8 mouse cellular contexts compared by ENCODE assay signal in the genomic region with DNA sequence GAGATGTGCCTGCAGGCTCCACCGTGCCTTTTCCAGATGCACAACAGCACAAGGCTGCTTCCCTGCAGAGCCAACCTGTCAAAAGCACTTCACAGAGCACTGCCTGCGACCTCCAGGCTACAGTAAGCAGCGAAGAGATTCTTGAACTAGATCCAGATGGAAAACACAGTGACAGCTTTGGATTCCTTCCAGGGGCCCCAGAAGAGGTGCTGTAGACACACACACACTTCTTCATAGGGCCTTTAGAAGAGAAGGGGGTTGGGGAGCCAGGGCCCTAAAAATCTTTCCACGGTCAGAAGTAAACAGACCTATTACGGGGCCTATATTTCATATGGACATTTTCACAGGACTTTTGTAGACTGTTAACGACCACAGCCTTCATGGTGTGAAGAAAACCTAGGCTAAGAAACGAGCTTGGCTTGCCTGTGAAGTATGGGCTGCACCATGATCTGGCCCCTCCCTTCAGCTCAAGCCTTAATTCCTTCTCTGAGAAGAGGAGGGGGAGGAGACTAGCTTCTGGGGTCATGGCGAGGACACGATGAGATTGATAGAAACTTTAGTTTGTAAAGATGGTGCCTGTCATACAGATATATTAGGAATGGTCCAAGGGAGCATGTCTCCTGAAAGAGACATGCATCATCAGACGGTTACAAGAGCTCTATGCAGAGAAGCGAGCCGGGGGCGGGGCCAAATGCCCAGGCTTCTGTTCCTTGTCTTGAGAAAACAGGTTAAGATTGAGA.
DNase-seq lines count a peak whose midpoint lies in the region; ATAC-seq lines count a peak whose summit lies in the region.

No protein-coding gene starts in this region.

- no peak overlapping the region for H3K4me2 ChIP-seq in liver, embryonic 11.5 days
- peak overlapping the region; percentile 42 for H3K4me2 ChIP-seq in heart, embryonic 14.5 days (ENCODE audit: low read length)
- H3K4me2 ChIP-seq in stomach, embryonic 14.5 days (replicated peaks; ENCODE audit: low read depth, low read length) = no peak overlapping the region

- peak; percentile 52 for DNase-seq in liver
- no peak for DNase-seq in liver, embryonic 11.5 days (ENCODE audit: low spot score)
- peak; percentile 16 to 28 for DNase-seq in kidney, postnatal 36 days
- no peak for DNase-seq in spleen, postnatal 14 days (ENCODE audit: low spot score in 2 of 2)
- no peak for DNase-seq in left cerebral cortex, adult 11 months (ENCODE audit: low spot score)
- no peak for DNase-seq in frontal cortex, adult 2 months (ENCODE audit: extremely low spot score in 1 of 2, low spot score in 1 of 2)

- no peaks in the 10 kb centered on the region for H3K36me3 ChIP-seq in liver, embryonic 11.5 days (ENCODE audit: control insufficient read depth, insufficient read depth, low read length)
- no peaks in the 10 kb centered on the region for H3K36me3 ChIP-seq in heart, embryonic 14.5 days (ENCODE audit: control insufficient read depth, insufficient read depth, low read length)
- no peaks in the 10 kb centered on the region for H3K36me3 ChIP-seq in stomach, embryonic 14.5 days (ENCODE audit: control insufficient read depth, insufficient read depth, low read length)

- no peaks in the 10 kb centered on the region for H3K4me1 ChIP-seq in liver, embryonic 11.5 days (replicated peaks; ENCODE audit: control insufficient read depth, insufficient read depth, low read length)
- peaks cover 13 to 21% of the 10 kb centered on the region in 2 experiments for H3K4me1 ChIP-seq in heart, embryonic 14.5 days (ENCODE audit: control insufficient read depth in 2 of 2, insufficient read depth in 2 of 2, low read length in 2 of 2)
- peaks cover 15% of the 10 kb centered on the region for H3K4me1 ChIP-seq in stomach, embryonic 14.5 days (ENCODE audit: control insufficient read depth, insufficient read depth, low read length)

- no peak for ATAC-seq in liver, embryonic 11.5 days (replicated peaks; ENCODE audit: low FRiP score)
- ATAC-seq in heart, embryonic 14.5 days (ENCODE audit: insufficient number of reproducible peaks, insufficient read depth, low FRiP score, low read depth) = peak; percentile 88
- peak; percentile 87 for ATAC-seq in stomach, embryonic 14.5 days (ENCODE audit: insufficient number of reproducible peaks, insufficient read depth, low FRiP score, low read depth)

- H3K27ac ChIP-seq in liver, embryonic 11.5 days (ENCODE audit: low read depth, low read length) = no peak overlapping the region
- peak overlapping the region; percentile 50 to 85 for H3K27ac ChIP-seq in heart, embryonic 14.5 days (replicated peaks in 1 of 2; ENCODE audit: control insufficient read depth in 1 of 2, insufficient read depth in 1 of 2, low read depth in 2 of 2, low read length in 2 of 2)
- H3K27ac ChIP-seq in stomach, embryonic 14.5 days (ENCODE audit: low read length) = peak overlapping the region; percentile 87

- H3K27me3 ChIP-seq in liver, embryonic 11.5 days (replicated peaks; ENCODE audit: control insufficient read depth, insufficient read depth, low read length) = no peaks in the 10 kb centered on the region
- H3K27me3 ChIP-seq in heart, embryonic 14.5 days (ENCODE audit: control insufficient read depth, insufficient read depth, low read length) = no peaks in the 10 kb centered on the region
- no peaks in the 10 kb centered on the region for H3K27me3 ChIP-seq in stomach, embryonic 14.5 days (ENCODE audit: control insufficient read depth, insufficient read depth, low read length)

- 54% methylated on average over 13 of the region's 13 CpGs for WGBS in liver, embryonic 11.5 days
- WGBS in heart, embryonic 14.5 days = 33% methylated on average over 13 of the region's 13 CpGs
- WGBS in stomach, embryonic 14.5 days = 28% methylated on average over 13 of the region's 13 CpGs

- H3K9ac ChIP-seq in liver, embryonic 11.5 days (ENCODE audit: low read depth, low read length) = no peak overlapping the region
- H3K9ac ChIP-seq in heart, embryonic 14.5 days (ENCODE audit: low read length) = no peak overlapping the region; the same call in 1 of the 2 replicates
- no peak overlapping the region for H3K9ac ChIP-seq in stomach, embryonic 14.5 days (replicated peaks; ENCODE audit: low read depth, low read length)

- no peak overlapping the region for H3K4me3 ChIP-seq in liver, embryonic 11.5 days (ENCODE audit: low read depth, low read length)
- H3K4me3 ChIP-seq in heart, embryonic 14.5 days (ENCODE audit: control insufficient read depth in 1 of 2, insufficient read depth in 1 of 2, low read depth in 1 of 2, low read length in 2 of 2) = no peak overlapping the region
- H3K4me3 ChIP-seq in stomach, embryonic 14.5 days (ENCODE audit: low read depth, low read length) = no peak overlapping the region

- H3K9me3 ChIP-seq in liver, embryonic 11.5 days (ENCODE audit: control insufficient read depth, low read length) = no peaks in the 10 kb centered on the region
- no peaks in the 10 kb centered on the region for H3K9me3 ChIP-seq in heart, embryonic 14.5 days (ENCODE audit: control insufficient read depth, low read length)
- H3K9me3 ChIP-seq in stomach, embryonic 14.5 days (ENCODE audit: control insufficient read depth, low read depth, low read length) = no peaks in the 10 kb centered on the region

Comparison
In these comparisons a context has a peak if more than half of its experiments do, and no peak if none do; other contexts are left out.
1. DNase-seq: peak in liver (single experiment) and kidney, postnatal 36 days (2 of 2); none in liver, embryonic 11.5 days (single experiment), spleen, postnatal 14 days (0 of 2), left cerebral cortex, adult 11 months (single experiment) and frontal cortex, adult 2 months (0 of 2).